In the genomic region with DNA sequence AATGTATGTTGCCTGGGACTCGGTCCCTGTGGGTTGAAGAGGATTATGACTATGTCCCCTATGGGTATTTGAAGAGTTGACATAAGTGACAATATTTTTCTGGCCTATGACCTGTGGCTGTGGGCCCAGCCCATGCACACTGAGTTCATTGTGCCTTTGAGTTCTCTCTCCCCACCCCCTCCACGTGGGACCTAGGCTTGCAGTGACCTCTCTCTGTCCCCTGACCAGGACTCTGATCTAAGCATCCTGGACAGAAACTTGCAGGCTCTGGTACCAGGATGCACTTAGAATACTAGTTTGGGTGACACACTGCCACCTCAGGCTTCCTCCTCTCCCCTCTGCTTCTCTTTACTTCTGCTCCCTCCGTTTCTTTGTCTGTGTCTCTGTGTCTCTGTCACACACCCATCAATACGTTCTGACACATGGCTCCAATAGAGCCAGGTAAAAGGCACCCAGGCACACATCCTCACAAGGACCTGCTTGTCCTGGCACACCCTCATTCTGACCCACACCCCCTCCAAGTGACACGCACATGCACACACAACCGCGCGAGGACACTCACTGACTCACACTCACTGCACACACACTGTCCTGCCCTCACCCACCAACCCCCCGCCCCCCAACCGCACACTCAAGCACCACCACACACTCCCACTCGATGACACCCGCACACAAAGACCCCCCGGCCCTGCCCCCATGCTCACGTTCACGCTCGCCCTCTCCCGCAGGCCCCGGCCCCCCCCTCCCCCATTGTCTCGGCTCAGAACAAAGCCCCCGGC, we compare ENCODE assay signal across 7 mouse cellular contexts. TPM values are rescaled to one million over a fixed set of nuclear protein-coding genes. Genes with fewer than 3 reads are reported as not detected.
DNase-seq lines count a peak whose midpoint lies in the region; ATAC-seq and TF ChIP-seq lines count a peak whose summit lies in the region.

No protein-coding gene starts in this region.

- H3K9ac ChIP-seq in lung, postnatal 0 days (replicated peaks; ENCODE audit: low read depth), result peak overlapping the region; percentile 59
- peak overlapping the region; percentile 100 for H3K9ac ChIP-seq in forebrain, embryonic 16.5 days (replicated peaks; ENCODE audit: low read depth, low read length)
- H3K9ac ChIP-seq in liver, embryonic 13.5 days, result peak overlapping the region; percentile 63
- H3K9ac ChIP-seq in stomach, embryonic 16.5 days (ENCODE audit: low read length), result peak overlapping the region; percentile 91

- H3K4me1 ChIP-seq in lung, postnatal 0 days (ENCODE audit: insufficient read depth, low read depth, low read length), result 0 out of 2 replicates have a peak, but pooled peaks cover 5% of the 10 kb centered on the region
- H3K4me1 ChIP-seq in forebrain, embryonic 16.5 days (replicated peaks; ENCODE audit: control insufficient read depth, insufficient read depth, low read length), result peaks cover 48% of the 10 kb centered on the region
- no peaks in the 10 kb centered on the region for H3K4me1 ChIP-seq in liver, embryonic 13.5 days (replicated peaks)
- peaks cover 23% of the 10 kb centered on the region for H3K4me1 ChIP-seq in stomach, embryonic 16.5 days (ENCODE audit: control insufficient read depth, insufficient read depth, low read length)

- 4% methylated on average over 16 of the region's 20 CpGs for WGBS in lung, postnatal 0 days
- 4% methylated on average over 20 of the region's 20 CpGs for WGBS in forebrain, embryonic 16.5 days
- WGBS in liver, embryonic 13.5 days (ENCODE audit: insufficient replicate concordance), result 15% methylated on average over 20 of the region's 20 CpGs
- WGBS in stomach, embryonic 16.5 days, result 10% methylated on average over 18 of the region's 20 CpGs

- peak; percentile 46 for ATAC-seq in lung, postnatal 0 days
- peak; percentile 80 for ATAC-seq in forebrain, embryonic 16.5 days
- peak; percentile 20; the same call in 1 of the 2 replicates for ATAC-seq in liver, embryonic 13.5 days (ENCODE audit: low read depth)
- peak; percentile 63 for ATAC-seq in stomach, embryonic 16.5 days (ENCODE audit: insufficient read depth, low FRiP score)

- H3K9me3 ChIP-seq in lung, postnatal 0 days (ENCODE audit: low read length), result no peaks in the 10 kb centered on the region
- H3K9me3 ChIP-seq in forebrain, embryonic 16.5 days (ENCODE audit: control insufficient read depth, low read length), result no peaks in the 10 kb centered on the region
- H3K9me3 ChIP-seq in liver, embryonic 13.5 days (replicated peaks), result no peaks in the 10 kb centered on the region
- H3K9me3 ChIP-seq in stomach, embryonic 16.5 days (replicated peaks; ENCODE audit: control insufficient read depth, low read length), result no peaks in the 10 kb centered on the region

- peak overlapping the region; percentile 76 for H3K4me2 ChIP-seq in lung, postnatal 0 days (replicated peaks; ENCODE audit: low read depth, low read length)
- H3K4me2 ChIP-seq in forebrain, embryonic 16.5 days (ENCODE audit: low read length), result peak overlapping the region; percentile 75
- H3K4me2 ChIP-seq in liver, embryonic 13.5 days, result peak overlapping the region; percentile 52
- peak overlapping the region; percentile 70 for H3K4me2 ChIP-seq in stomach, embryonic 16.5 days (ENCODE audit: low read depth, low read length)

- no peak for TF ChIP-seq CTCF in lung, postnatal 0 days (IDR thresholded peaks at IDR 0.05)

- H3K36me3 ChIP-seq in lung, postnatal 0 days (ENCODE audit: insufficient read depth, low read length), result no peaks in the 10 kb centered on the region
- peaks cover 8% of the 10 kb centered on the region for H3K36me3 ChIP-seq in forebrain, embryonic 16.5 days (ENCODE audit: control insufficient read depth, insufficient read depth)
- H3K36me3 ChIP-seq in liver, embryonic 13.5 days, result no peaks in the 10 kb centered on the region
- H3K36me3 ChIP-seq in stomach, embryonic 16.5 days (ENCODE audit: control insufficient read depth, insufficient read depth, low read length), result no peaks in the 10 kb centered on the region

- DNase-seq in lung, postnatal 0 days (ENCODE audit: low spot score), result peak; percentile 24
- DNase-seq in lung, postnatal 14 days, result no peak
- DNase-seq in liver, embryonic 13.5 days, result no peak
- no peak for DNase-seq in spleen, adult 12 weeks (ENCODE audit: low spot score)
- no peak for DNase-seq in ovary, postnatal 10 days (ENCODE audit: low spot score)

- no peak for TF ChIP-seq EP300 in lung, postnatal 0 days (IDR thresholded peaks at IDR 0.05)

- peak overlapping the region; percentile 74 for H3K27ac ChIP-seq in lung, postnatal 0 days (ENCODE audit: low read length)
- peak overlapping the region; percentile 97 for H3K27ac ChIP-seq in forebrain, embryonic 16.5 days (ENCODE audit: low read length)
- no peak overlapping the region for H3K27ac ChIP-seq in liver, embryonic 13.5 days
- peak overlapping the region; percentile 74 for H3K27ac ChIP-seq in stomach, embryonic 16.5 days (ENCODE audit: low read length)

- no peaks in the 10 kb centered on the region for H3K27me3 ChIP-seq in lung, postnatal 0 days (replicated peaks; ENCODE audit: insufficient read depth, low read length)
- H3K27me3 ChIP-seq in forebrain, embryonic 16.5 days (replicated peaks; ENCODE audit: control insufficient read depth, insufficient read depth, low read length), result no peaks in the 10 kb centered on the region
- peaks cover 89% of the 10 kb centered on the region for H3K27me3 ChIP-seq in liver, embryonic 13.5 days
- peaks cover 4% of the 10 kb centered on the region; the same call in 1 of the 2 replicates for H3K27me3 ChIP-seq in stomach, embryonic 16.5 days (ENCODE audit: control insufficient read depth, insufficient read depth, low read length)

- H3K4me3 ChIP-seq in lung, postnatal 0 days (ENCODE audit: low read depth, low read length), result peak overlapping the region; percentile 67
- H3K4me3 ChIP-seq in forebrain, embryonic 16.5 days (replicated peaks; ENCODE audit: low read length), result peak overlapping the region; percentile 87
- peak overlapping the region; percentile 52 for H3K4me3 ChIP-seq in liver, embryonic 13.5 days (replicated peaks)
- peak overlapping the region; percentile 74 for H3K4me3 ChIP-seq in stomach, embryonic 16.5 days (replicated peaks; ENCODE audit: low read length)

RNA-seq across cellular contexts. Expression of a gene that starts 0.8 kb away (rescaled TPM):
- polyA plus RNA-seq in lung, postnatal 0 days (2015; fragmentation: Nextera tagmentation; extraction: Ambion mirVana), result 3.0 and 3.4 TPM in 2 replicates
- polyA plus RNA-seq in forebrain, embryonic 16.5 days (2015; fragmentation: Nextera tagmentation; extraction: Ambion mirVana), result 20.7 and 22.0 TPM in 2 replicates
- polyA plus RNA-seq in liver, embryonic 13.5 days (2015; fragmentation: Nextera tagmentation; extraction: Ambion mirVana), result 0.73 and 0.74 TPM in 2 replicates
- 7.4 and 7.7 TPM in 2 replicates for polyA plus RNA-seq in stomach, embryonic 16.5 days (2015; fragmentation: Nextera tagmentation; extraction: Ambion mirVana)

RNA-seq across cellular contexts. Expression of a gene that starts 24.2 kb away (rescaled TPM):
- 257 and 270 TPM in 2 replicates for polyA plus RNA-seq in lung, postnatal 0 days (2015; fragmentation: Nextera tagmentation; extraction: Ambion mirVana)
- 178 and 190 TPM in 2 replicates for polyA plus RNA-seq in forebrain, embryonic 16.5 days (2015; fragmentation: Nextera tagmentation; extraction: Ambion mirVana)
- 302 and 319 TPM in 2 replicates for polyA plus RNA-seq in liver, embryonic 13.5 days (2015; fragmentation: Nextera tagmentation; extraction: Ambion mirVana)
- 343 and 350 TPM in 2 replicates for polyA plus RNA-seq in stomach, embryonic 16.5 days (2015; fragmentation: Nextera tagmentation; extraction: Ambion mirVana)

RNA-seq across cellular contexts. Expression of a gene that starts 34.7 kb away (rescaled TPM):
- polyA plus RNA-seq in lung, postnatal 0 days (2015; fragmentation: Nextera tagmentation; extraction: Ambion mirVana), result 107 and 110 TPM in 2 replicates
- polyA plus RNA-seq in forebrain, embryonic 16.5 days (2015; fragmentation: Nextera tagmentation; extraction: Ambion mirVana), result 30.2 and 35.2 TPM in 2 replicates
- 51.2 and 63.6 TPM in 2 replicates for polyA plus RNA-seq in liver, embryonic 13.5 days (2015; fragmentation: Nextera tagmentation; extraction: Ambion mirVana)
- 77.3 and 82.8 TPM in 2 replicates for polyA plus RNA-seq in stomach, embryonic 16.5 days (2015; fragmentation: Nextera tagmentation; extraction: Ambion mirVana)

RNA-seq across cellular contexts. Expression of a gene that starts 42.5 kb away (rescaled TPM):
- 111 and 121 TPM in 2 replicates for polyA plus RNA-seq in lung, postnatal 0 days (2015; fragmentation: Nextera tagmentation; extraction: Ambion mirVana)
- 85.8 and 89.5 TPM in 2 replicates for polyA plus RNA-seq in forebrain, embryonic 16.5 days (2015; fragmentation: Nextera tagmentation; extraction: Ambion mirVana)
- polyA plus RNA-seq in liver, embryonic 13.5 days (2015; fragmentation: Nextera tagmentation; extraction: Ambion mirVana), result 130 and 158 TPM in 2 replicates
- polyA plus RNA-seq in stomach, embryonic 16.5 days (2015; fragmentation: Nextera tagmentation; extraction: Ambion mirVana), result 72.5 and 73.2 TPM in 2 replicates

RNA-seq across cellular contexts. Expression of a gene that starts 49.5 kb away (rescaled TPM):
- polyA plus RNA-seq in lung, postnatal 0 days (2015; fragmentation: Nextera tagmentation; extraction: Ambion mirVana), result 19.0 and 19.3 TPM in 2 replicates
- 25.3 and 26.3 TPM in 2 replicates for polyA plus RNA-seq in forebrain, embryonic 16.5 days (2015; fragmentation: Nextera tagmentation; extraction: Ambion mirVana)
- polyA plus RNA-seq in liver, embryonic 13.5 days (2015; fragmentation: Nextera tagmentation; extraction: Ambion mirVana), result 25.2 and 27.4 TPM in 2 replicates
- 33.4 and 35.7 TPM in 2 replicates for polyA plus RNA-seq in stomach, embryonic 16.5 days (2015; fragmentation: Nextera tagmentation; extraction: Ambion mirVana)

Comparison
In these comparisons a context has a peak if more than half of its experiments do, and no peak if none do; other contexts are left out.
1. ATAC-seq: peak in every context shown above with its lines; median percentile 80 in forebrain, embryonic 16.5 days; 63 in stomach, embryonic 16.5 days; 46 in lung, postnatal 0 days; 20 in liver, embryonic 13.5 days.